Mouse (Mus musculus): ENCODE results near the gene Gimap5.

The Gimap5 gene

DNA sequence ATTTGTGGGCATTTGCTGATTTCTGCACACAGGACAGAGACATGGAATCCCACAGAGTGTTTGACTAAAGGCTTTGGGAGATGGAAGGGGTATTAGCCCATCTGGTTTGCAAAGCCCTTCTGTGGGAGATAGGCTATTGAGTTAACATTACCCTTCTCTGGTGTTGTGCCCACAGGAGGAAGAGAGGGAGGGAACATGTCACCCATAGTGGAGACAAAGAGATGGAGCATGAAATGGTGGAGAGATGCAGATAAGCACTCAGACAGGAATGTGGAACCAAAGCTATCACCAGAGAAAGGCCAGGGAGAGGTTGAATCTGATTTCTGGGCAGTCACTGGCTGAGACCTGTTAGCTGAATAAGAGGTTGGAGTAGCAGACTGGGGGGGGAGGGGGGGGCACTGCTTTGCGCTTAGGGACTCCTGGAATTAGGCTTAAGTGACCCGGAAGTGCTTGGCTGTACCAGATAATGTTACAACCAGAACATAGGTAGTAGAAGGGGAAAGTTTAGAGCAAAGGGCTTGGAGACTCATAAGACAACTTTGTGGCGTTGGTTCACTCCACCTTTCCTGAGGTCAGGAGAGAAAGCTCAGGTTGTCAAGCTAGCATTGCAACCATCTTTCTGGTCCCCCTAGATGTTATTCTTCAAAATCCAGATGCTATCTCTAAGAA, 5.4 kb upstream of the Gimap5 start:
- no peak for DNase-seq (ENCODE audit: low spot score)

DNA sequence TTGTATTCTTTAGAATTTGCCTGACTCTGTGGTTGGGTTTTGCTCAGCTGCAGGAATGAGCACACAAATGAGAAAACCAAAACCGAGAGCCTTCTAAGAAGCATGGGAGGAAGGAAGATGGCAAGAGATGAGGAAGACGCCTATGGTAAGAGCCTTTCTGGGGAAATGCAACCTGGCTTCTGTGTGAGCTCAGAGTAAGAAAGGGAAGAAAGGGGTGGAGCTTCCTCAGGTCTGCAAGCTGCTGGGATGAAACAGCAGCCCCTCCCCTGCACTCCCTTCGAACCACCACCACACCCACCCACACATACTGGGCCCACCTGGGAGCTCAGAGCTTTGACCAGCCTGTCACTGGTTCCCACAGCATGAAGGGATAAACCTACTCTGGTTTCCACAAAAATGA, 4.7 kb upstream of the Gimap5 start:
- DNase-seq (ENCODE audit: low spot score) = no peak

DNA sequence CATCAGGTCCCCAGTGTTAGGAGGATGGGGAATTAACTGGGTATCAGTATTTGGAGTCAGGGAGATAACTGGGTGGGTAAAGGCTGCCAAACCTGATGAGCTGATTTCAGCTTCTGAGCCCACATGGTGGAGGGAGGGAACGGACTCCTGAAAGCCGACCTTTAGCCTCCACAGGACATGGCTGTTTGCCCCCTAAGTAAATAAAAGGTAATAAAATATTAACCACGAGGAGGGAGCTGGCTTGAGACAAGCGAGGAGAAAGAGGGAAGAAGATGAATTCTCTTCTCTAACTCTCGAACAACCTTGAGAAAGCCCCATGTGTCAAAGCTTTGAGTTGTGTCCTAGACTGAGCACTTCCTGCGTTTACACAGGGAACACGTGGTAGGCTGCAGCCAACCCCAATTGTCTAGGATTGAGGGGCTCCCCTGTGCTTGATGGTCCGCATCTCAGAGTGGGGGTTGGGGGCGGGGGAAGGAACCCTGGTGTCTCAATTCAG, 4.2 kb upstream of the Gimap5 start:
- DNase-seq (ENCODE audit: low spot score) = no peak

DNA sequence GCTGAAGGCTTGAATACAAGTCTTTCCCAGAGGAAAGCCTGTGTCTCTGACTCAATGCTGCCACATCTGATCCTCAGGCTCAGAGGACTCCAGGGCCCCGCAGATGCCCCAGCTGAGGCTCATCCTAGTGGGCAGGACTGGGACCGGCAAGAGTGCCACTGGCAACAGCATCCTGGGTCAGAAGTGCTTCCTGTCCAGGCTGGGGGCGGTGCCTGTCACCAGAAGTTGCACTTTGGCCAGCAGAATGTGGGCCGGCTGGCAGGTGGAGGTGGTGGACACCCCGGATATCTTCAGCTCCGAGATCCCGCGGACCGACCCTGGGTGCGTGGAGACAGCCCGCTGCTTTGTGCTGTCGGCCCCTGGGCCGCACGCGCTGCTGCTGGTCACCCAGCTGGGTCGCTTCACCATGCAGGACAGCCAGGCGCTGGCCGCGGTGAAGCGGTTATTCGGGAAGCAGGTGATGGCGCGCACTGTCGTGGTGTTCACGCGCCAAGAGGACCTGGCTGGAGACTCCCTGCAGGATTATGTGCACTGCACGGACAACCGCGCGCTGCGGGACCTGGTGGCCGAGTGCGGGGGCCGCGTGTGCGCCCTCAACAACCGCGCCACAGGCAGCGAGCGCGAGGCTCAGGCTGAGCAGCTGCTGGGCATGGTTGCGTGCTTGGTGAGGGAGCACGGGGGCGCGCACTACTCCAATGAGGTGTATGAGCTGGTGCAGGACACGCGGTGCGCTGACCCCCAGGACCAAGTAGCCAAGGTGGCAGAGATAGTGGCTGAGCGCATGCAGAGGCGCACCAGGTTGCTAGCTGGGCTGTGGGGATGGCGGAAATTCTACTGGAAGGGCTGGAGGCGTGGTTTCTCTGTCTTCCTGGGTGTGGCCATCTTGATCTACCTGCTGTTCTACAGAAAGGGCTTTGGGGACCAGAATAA, 3.3 kb upstream of the Gimap5 start:
- no peak for DNase-seq (ENCODE audit: low spot score)

DNA sequence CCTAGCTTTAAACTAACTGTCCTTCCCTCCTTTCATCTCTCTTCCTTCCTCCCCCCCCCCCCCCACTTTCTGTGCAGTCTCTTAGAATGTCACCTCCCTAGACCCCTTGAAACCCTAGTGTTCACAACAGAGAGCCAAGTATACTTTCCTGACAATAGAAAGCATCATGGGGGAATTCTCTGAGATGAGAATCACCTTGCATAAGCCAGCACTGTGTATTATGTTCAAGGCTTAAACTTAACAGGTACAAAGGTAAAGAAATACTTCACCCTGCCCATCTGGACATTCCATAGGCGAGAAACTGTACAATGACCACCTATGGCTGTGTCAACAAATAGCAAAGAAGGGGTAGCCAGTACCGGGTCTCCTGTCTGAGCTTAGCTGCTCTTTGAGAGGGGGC, 507 bp upstream of the Gimap5 start:
- DNase-seq (ENCODE audit: low spot score) = no peak

DNA sequence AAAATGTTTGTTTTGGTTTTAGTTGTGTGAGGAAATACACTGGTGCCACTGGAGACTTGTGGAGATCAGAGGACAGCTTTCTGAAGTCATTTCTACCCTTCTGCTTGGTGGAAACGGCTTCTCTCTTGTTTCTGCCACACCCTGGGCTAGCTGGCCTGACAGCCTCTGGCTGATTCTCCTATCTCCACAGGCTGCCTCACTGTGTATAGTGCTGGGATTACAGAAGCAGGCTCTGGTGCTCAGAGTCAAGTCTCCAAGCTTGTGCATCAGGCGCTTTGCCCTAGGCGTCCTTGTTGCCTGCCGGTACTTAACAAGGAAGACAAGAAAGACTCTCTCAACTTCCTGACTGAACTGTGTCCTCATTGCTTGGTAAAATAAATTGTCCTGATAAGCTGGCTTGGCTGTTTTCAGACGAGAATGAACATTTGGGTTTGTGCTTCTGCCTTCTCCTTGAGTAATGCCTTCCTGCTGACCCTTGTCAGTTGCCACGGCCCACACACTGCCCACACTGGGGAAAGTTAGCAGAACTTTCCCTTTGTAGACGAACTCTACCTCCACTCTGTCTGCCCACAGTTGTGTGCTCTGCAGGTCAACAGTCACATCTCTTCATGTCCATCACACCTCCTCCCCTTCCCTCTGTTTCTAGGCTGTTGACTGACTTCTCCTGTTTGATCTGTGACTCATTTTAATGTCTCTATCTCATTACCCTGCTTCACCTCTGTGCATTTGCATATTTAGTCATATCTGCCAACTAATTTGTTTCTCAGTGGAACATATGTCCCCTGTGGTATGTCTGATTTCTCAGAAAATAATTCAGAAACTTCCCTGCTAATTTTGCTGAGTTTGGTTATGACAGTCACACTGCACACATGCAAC, 1.3 kb downstream of the Gimap5 start:
- no peak for DNase-seq (ENCODE audit: low spot score)

DNA sequence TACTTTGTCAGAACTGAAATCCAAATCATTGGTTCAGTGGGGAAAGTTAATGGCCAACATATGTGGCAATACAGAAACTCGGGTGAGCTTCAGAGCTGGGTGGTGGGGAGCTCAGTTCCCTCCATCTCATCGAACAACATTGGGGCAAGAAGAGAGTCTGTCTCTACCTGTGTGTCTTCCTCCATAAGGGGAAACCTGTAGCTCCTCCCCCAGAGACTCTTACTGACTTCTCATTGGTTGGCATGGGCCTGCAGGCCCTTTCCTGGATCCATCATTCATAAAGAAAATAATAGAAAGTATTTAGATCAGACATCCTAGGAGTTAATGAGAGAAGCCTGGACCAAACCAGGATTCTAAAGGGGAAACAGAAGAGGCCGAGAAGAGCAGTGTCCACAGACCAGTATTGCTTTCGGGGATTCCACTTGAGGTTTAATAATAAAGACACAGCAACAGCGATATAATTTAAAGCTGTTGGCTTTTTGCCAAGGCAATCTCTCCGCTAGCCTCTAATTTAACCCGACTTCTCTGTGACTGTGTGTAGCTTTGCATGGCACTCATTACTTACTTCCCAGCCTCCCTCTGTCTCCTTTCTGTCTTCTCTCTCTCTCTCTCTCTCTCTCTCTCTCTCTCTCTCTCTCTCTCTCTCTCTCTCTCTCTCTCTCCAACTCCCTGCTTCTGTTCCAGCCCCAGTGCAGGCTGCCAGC, 17.7 kb downstream of the Gimap5 start:
- no peak for DNase-seq (ENCODE audit: low spot score)

DNA sequence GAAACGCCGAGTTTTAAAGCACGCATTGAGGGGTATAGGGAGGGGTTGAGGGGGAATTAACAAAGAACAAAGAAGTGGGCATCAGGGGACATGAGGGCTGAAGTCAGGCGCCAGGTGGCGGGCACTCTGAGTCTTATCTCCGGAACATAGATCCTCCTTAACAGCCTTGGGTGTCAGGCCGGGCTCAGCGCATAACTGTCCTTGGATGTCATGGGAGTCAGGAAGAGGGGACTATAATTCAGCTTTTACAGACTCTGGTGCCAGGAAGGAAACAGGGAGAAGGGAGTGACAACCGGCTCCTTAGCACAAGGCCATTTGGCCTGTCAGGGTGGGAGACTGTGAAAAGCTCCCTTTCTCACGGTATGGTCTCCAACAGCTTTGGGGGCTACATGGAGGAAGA, 18.5 kb downstream of the Gimap5 start:
- DNase-seq (ENCODE audit: low spot score) = no peak

DNA sequence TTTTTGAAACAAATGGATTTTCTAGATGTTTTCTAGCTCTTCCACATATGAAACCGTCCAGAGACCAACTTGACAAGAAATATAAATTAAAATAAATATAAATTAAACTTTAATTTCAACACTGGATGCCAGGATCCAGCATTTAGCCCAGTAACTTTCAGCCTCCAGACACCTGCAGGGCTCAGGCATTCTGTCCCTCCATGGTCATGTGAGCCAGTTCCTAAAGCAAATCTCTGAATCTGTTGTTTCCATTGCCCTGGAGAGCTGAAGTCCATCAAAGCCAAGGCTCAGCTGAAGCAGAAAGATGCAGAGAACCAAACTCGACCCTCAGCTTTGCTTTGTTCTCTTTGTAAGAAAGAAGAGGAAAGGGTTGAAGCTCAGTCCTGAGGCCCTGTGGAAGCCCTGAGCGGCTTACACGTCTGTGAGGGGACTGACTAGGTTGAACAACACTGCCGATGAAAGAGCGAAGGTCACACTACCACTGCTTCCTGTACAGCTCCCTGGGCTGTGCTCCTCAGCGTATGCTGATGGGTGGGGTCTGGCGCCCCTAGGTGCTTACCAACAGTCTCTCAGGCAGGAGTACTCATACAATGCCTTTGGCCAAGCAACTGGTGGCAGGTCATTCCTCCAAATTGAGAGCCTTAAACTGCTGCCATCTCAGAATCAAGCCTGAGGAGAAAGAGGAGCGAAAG, 22.3 kb downstream of the Gimap5 start:
- DNase-seq (ENCODE audit: low spot score) = peak; percentile 38

DNA sequence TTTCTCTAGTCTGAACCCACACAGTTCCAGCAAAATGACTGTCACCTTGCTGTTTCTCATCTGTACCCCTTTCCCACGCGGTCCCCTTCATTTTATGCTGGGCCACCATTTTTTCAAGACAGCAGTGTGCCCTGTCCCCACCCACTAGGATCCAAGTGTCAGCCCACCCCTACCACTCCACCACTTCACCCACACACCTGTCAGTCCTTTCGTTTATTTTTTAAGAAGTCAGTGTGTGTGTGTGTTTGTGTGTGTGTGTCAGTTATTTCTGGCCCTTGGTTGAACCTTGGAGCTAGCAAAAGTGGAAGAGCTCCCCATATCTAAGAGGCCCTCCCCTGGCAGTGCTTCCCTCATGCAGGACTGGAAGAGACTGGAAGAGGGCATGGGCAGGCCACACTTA, 22.9 kb downstream of the Gimap5 start:
- no peak for DNase-seq (ENCODE audit: low spot score)

DNA sequence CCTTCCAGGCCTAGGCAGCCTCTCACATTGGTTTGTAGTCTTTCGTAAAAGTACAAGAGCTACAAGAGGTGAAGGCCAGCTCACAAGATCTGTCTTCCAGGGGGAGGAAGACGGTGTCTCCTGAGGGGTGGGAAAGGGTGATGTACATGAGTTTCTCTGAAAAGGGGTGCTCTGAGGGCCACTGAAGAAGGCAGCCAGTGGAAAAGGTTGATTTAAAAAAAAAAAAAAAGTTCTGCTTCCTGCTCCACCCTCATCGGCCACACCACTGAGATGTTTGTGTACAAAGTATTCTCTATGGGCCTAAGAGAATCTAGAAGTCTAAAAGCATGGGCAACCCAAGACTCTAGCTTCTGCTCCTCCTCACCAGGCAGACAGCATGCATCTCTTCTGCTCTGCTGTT, 24.7 kb downstream of the Gimap5 start, which contains the start of gene Gimap3:
TSS of gene Gimap3 (minus strand) at position 156 of the 400 bp plus-strand sequence.
- peak; percentile 18 for DNase-seq (ENCODE audit: low spot score)

DNA sequence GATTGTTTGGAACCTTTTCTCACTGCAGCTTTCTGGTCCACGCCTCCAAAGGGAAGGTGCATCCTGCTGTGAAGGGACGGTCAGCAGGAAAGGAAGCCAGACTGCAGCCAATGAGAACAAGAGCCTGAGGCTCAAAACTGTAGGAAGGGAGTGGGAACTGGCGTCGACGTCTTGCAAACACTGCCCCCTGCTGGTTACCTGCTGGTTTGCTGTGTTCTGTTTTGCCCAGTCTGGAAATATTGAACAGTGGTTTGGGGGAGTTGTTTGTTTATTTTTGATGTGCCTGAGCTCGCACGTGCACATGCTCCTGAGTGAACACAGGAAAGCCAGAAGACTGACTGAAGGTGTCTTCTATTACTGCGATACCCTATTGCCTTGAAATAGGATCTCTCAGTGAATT, 26.0 kb downstream of the Gimap5 start:
- DNase-seq (ENCODE audit: low spot score) = peak; percentile 83

DNA sequence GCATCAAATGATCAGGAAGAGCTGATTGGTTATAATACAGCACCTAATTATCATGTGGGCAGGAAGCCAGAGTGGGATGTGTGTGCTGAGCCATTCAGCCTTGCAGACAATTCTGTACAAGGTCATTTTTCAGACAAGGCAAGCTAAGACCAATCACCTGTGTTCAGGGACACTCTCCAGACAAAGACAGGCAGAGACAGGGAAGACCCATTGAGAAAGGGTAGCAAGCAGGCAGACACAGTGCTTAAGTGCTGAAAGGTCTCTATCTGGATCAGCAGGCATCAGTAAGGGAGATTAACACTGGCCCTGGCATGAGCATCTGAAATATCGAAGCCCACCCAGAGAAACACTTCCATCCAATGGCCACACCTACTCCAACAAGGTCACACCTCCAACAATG, 38.4 kb downstream of the Gimap5 start:
- no peak for DNase-seq (ENCODE audit: low spot score)

DNA sequence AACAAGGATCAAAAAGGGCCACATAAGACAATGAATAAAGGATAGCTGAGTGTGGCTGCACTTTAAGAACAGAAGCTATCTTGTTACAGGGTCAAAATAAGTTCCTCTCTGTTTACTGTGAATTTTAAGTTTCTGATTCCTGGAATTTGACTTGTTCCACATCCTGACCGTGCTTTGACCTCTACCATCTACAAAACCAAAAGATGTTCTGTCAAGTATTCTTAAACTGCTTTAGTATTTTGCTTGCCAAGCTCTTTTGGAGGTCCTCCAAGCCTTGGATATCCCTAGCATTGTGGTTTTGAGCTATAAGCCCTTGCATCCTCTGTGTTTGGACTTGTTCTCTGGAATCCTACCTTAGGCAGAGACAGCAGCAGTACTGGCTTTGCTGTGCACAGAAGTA, 39.2 kb downstream of the Gimap5 start:
- peak; percentile 35 for DNase-seq (ENCODE audit: low spot score)

DNA sequence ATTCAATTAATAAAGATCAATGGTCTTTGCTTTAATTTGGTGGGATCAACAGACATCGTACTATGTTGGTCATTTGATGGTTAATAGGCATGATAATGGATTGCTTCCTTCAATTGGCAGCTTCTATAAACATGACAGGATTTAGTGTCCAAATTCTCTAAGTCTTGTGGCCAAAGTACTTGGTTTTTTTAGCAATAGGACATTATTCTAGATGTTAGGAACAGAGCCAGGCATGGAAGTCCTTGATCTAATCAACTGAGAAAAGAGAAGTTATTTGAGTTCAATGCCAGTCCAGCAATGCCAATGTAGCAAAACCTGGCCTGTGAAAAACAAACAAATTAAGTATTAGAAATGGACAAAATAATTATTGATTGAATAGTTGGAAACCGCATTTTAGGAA, 39.6 kb downstream of the Gimap5 start:
- DNase-seq (ENCODE audit: low spot score) = no peak

DNA sequence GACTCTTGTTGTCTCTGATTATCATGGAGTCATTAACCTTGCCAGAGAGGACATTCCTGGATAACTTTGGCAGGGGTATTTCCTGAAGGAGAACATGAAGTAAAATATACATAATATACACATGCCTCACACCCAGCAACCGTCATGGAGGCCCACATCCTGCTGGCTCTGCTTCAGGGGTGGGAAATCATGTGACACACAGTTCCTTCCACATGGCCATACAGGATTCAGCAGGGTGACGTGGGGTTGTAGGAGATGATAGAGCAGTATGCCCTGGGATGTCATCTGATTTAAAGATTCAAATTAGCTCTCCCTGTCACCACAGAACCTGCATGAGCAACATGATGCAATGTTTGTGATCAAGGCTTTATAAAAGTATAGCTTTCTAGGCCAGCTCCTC, 41.9 kb downstream of the Gimap5 start:
- no peak for DNase-seq (ENCODE audit: low spot score)

DNA sequence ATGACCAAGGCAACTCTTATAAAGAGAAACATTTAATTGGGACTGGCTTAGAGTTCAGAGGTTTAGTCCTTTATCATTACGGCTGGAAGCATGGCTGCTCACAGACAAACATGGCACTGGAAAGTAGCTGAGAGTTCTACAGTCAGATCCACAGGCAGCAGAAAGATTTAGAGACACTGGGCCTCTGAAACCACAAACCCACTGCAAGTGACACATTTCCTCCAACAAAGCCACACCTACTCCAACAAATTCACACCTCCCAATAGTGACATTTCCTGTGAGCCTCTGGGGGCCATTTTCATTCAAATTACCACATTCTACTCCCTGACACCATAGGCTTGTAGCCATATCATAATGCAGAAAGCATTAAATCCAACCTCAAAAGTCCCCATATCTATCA, 55.9 kb downstream of the Gimap5 start:
- no peak for DNase-seq (ENCODE audit: low spot score)

DNA sequence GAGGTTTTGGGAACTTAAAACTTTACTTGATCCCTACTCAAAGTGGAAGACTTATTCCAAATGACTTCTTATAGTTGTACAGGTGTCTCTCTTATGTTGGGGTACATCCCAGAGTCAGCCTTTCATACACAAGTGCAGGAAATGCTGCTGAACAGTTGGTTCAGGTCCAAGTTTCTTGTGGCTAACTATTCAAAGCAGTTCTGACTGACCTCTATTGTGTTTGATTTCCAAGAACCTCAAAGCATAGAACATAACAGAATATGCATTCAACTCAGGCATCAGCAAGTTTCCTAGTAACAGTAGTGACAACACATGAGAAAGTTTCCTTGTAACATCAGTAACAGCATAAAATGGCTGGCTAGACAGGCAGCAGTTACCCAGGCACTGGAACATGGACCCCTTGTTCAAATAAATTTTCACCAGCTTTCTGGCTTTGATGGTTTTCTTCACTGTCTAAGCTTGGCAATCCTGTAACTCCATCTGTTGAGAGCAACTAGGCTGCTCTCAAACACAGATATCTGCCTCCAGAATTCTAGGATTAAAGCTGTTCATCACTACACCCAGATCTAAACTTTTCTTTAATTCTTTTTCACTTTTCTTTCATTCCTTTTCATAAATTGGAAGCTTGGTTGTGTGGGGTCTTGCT, 57.5 kb downstream of the Gimap5 start:
- DNase-seq (ENCODE audit: low spot score) = no peak

Data from lung, postnatal 25 days (tissue).